Comparison of ENCODE assay signal across 15 mouse cellular contexts in genomic region chr2:60703315-60703714, GRCm38 (mm10). TPM values are rescaled to one million over a fixed set of nuclear protein-coding genes. Genes with fewer than 3 reads are reported as not detected.
DNase-seq lines count a peak whose midpoint lies in the region; ATAC-seq and TF ChIP-seq lines count a peak whose summit lies in the region.
"Had no signal": no experiment of that assay in that cellular context is flagged by ENCODE, and none has a peak within 500 bp of the region (broad histone marks: within the 10 kb centered on the region; RNA-seq: fewer than 3 reads in every experiment).

No protein-coding gene starts in this region.

- no peak overlapping the region for H3K9ac ChIP-seq in lung, embryonic 14.5 days
- H3K9ac ChIP-seq: limb, embryonic 13.5 days had no signal

- DNase-seq in urinary bladder, postnatal 14 days (ENCODE audit: low spot score) = peak; percentile 81
- DNase-seq in urinary bladder, postnatal 10 days (ENCODE audit: low spot score) = no peak
- DNase-seq in kidney, adult 2 months = peak; percentile 91
- peak; percentile 73 for DNase-seq in lung, embryonic 14.5 days
- peak; percentile 80 for DNase-seq in yolk sac, embryonic 10.5 days (ENCODE audit: low spot score)
- DNase-seq in right cerebral cortex, postnatal 36 days (ENCODE audit: low spot score in 2 of 2) = no peak
- DNase-seq in MN1 (ENCODE audit: low spot score) = no peak
- DNase-seq: cerebellum, postnatal 25 days; gastrocnemius, postnatal 14 days had no signal

- no peak overlapping the region for H3K4me2 ChIP-seq in lung, embryonic 14.5 days
- H3K4me2 ChIP-seq: limb, embryonic 13.5 days had no signal

- H3K4me3 ChIP-seq in kidney, adult 2 months (ENCODE audit: insufficient read depth, low read depth, low read length) = no peak overlapping the region
- H3K4me3 ChIP-seq in lung, embryonic 14.5 days (ENCODE audit: low read depth, low read length) = no peak overlapping the region
- H3K4me3 ChIP-seq: erythroblast, embryonic 14.5 days; limb, embryonic 13.5 days; megakaryocyte, embryonic 14.5 days; myocyte had no signal

- H3K27me3 ChIP-seq in kidney, adult 2 months (replicated peaks; ENCODE audit: control insufficient read depth, insufficient read depth, low read length) = no peaks in the 10 kb centered on the region
- H3K27me3 ChIP-seq in lung, embryonic 14.5 days (ENCODE audit: insufficient read depth, low read length) = no peaks in the 10 kb centered on the region
- H3K27me3 ChIP-seq: limb, embryonic 13.5 days had no signal

- no peaks in the 10 kb centered on the region; the same call in 1 of the 2 replicates for H3K36me3 ChIP-seq in kidney, adult 2 months (ENCODE audit: control insufficient read depth, insufficient read depth, low read length)
- no peaks in the 10 kb centered on the region for H3K36me3 ChIP-seq in lung, embryonic 14.5 days (ENCODE audit: insufficient read depth)
- H3K36me3 ChIP-seq: limb, embryonic 13.5 days had no signal

- H3K9me3 ChIP-seq in lung, embryonic 14.5 days (ENCODE audit: low read depth, low read length) = no peaks in the 10 kb centered on the region
- H3K9me3 ChIP-seq: limb, embryonic 13.5 days had no signal

- WGBS in kidney, adult 2 months = 22% methylated on average over 4 of the region's 4 CpGs
- 36% methylated on average over 4 of the region's 4 CpGs for WGBS in lung, embryonic 14.5 days

- H3K27ac ChIP-seq in kidney, adult 2 months (ENCODE audit: insufficient read depth, low read depth, low read length) = peak overlapping the region; percentile 92
- H3K27ac ChIP-seq in lung, embryonic 14.5 days (ENCODE audit: low read depth) = peak overlapping the region; percentile 84
- H3K27ac ChIP-seq: limb, embryonic 13.5 days had no signal

- ATAC-seq in lung, embryonic 14.5 days (ENCODE audit: insufficient read depth) = peak; percentile 89
- no peak for ATAC-seq in frontal cortex, adult (ENCODE audit: low TSS enrichment)
- ATAC-seq: activated CD4-positive, CD25-positive, alpha-beta regulatory T cell, adult 4 months had no signal

- no peak for TF ChIP-seq POLR2A in kidney, adult 2 months (IDR thresholded peaks at IDR 0.05; ENCODE audit: low read depth, low read length)

- TF ChIP-seq CTCF in kidney, adult 2 months (conservative IDR thresholded peaks at IDR 0.05; ENCODE audit: insufficient read depth, insufficient read length, low read depth, low read length) = no peak
- no peak for TF ChIP-seq CTCF in lung, embryonic 14.5 days (IDR thresholded peaks at IDR 0.05; ENCODE audit: low read depth)

- H3K4me1 ChIP-seq in kidney, adult 2 months (ENCODE audit: control insufficient read depth, insufficient read depth, low read length) = peaks cover 42% of the 10 kb centered on the region
- peaks cover 9% of the 10 kb centered on the region for H3K4me1 ChIP-seq in lung, embryonic 14.5 days (ENCODE audit: insufficient read depth)
- H3K4me1 ChIP-seq: megakaryocyte, embryonic 14.5 days had no signal

RNA-seq across cellular contexts. Expression of gene Itgb6, which starts 19.1 kb away (rescaled TPM):
- 55.8 and 74.0 TPM in 2 replicates for polyA plus RNA-seq in kidney, adult 2 months (2012; rRNA removed)
- 5.5 and 6.2 TPM in 2 replicates for polyA plus RNA-seq in lung, embryonic 14.5 days (2014; fragmentation: Nextera tagmentation; extraction: Ambion mirVana)
- polyA plus RNA-seq: erythroblast, embryonic 14.5 days had no signal

Comparison
In these comparisons a context has a peak if more than half of its experiments do, and no peak if none do; other contexts are left out.
1. DNase-seq: peak in urinary bladder, postnatal 14 days (single experiment), kidney, adult 2 months (single experiment), lung, embryonic 14.5 days (single experiment) and yolk sac, embryonic 10.5 days (single experiment); none in urinary bladder, postnatal 10 days (single experiment), right cerebral cortex, postnatal 36 days (0 of 2) and MN1 (single experiment).